Mouse (Mus musculus) cortical plate, adult 2 months (tissue): ENCODE results near the gene Ubr3.

ENCODE experiments used
- CTCF ChIP-seq: fragments of 200-500 bp; IDR thresholded peaks from 2 replicates; pipeline ENCODE4 v1.5.1; 2011; ENCODE audit warnings: mild to moderate bottlenecking, control low read depth, low read length; ENCODE audit not compliant: insufficient read depth; ENCODE audit errors: extremely low read depth
- POLR2A ChIP-seq: fragments of 200-500 bp; IDR thresholded peaks from 2 replicates; pipeline ENCODE4 v1.6.1; 2011; ENCODE audit warnings: mild to moderate bottlenecking, low read length, control low read depth; ENCODE audit not compliant: insufficient read depth; ENCODE audit errors: extremely low read depth

GRCm38 (mm10) chr2:69917301-69917700 lies 20.3 kb downstream of the Ubr3 start:
- TF ChIP-seq CTCF (no peak), POLR2A (no peak)
